Mouse (Mus musculus) megakaryocyte, adult 5-6 weeks (primary cell): Measurements from ENCODE around the gene Psmb3. TPM values are rescaled to one million over a fixed set of nuclear protein-coding genes. Genes with fewer than 3 reads are reported as not detected.

Experiments
- ATAC-seq: 2 replicates; pipeline ENCODE4 v1.8.0; 2016; ENCODE audit warnings: mild to moderate bottlenecking, inconsistent platforms; ENCODE audit not compliant: poor library complexity, severe bottlenecking
- total RNA-seq, 2 experiments: library from RNA; stranded (forward) in 1 of 2; stranded (reverse) in 1 of 2; fragments of 153-499, 151-499 nt in 1 of 2; fragments of 221-1000, 200-1000 nt in 1 of 2; gene quantifications; 2 replicates each; pipeline versions ENCODE4 v1.2.3 to v1.2.4; 2015 to 2017

The Psmb3 gene
- total RNA-seq, 2 experiments from 2014 or later, result 81.0 to 179 TPM

DNA sequence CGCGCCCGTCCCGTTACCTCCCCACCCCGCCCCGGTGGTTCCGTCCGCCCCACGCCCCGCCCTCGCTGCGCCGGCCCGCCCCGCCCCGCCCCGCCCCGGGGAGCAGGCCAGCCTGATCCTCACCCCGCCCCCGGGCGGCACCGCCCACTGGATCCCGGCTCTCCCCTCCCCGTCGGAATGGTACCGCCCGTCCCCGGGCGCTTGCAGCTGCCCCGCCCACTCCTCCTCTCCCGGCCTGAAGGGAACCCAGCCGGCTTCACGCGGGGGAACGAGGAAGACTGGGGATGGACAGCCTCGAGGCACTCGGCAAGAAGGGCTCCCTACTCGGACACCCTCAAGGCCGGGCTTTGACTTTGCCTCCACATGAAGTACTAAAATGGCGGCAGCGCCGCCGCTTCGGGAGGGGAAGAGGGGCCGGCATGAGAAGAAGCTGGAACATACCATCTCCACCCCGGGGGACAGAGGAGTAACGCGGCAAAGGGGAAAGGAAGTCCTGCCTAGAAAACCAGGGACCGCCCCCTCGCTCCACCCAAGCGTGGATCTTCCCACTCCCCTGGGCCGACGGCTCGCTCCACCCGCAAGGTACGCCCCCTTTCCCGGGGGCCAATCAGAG lies 41.6 kb downstream of the Psmb3 start:
- peak; percentile 93 for ATAC-seq

DNA sequence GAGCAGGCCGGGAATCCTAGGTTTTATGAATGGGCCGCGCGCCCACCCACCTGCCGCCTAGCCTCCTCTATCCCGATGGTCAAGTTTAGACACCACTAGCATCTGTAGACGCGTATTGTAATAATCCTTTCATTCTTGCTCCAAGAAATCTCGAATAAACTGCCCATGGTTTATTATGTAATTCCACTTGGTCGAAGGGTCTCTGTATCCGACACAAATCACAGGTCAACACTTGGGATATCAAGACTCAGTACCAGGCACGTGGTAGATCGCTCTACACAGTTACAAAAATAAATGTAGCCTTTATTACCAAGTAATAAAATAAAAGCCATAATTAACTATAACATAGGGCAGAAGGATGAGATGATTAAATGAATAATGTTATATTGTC lies 42.1 kb downstream of the Psmb3 start:
- no peak for ATAC-seq

DNA sequence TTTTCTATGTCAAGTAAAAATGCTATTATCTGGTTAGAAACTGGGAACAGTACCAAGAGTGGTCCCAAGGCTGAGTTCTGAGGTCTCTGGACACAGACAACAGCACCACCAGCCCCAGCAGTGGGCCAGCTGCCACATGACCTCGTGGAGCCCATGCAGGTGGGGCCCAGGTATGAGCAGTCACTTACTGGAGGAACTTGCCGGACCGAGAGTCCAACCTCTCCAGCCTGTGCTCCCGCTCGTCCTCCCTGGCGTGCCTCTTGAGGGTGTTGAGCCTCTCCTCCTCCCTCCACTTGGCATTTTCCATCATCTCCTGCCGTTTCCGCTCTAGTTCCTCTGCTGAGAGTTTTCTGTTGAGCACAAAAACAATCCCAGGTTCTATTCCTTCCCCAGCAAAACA lies 44.6 kb downstream of the Psmb3 start:
- ATAC-seq, result no peak

DNA sequence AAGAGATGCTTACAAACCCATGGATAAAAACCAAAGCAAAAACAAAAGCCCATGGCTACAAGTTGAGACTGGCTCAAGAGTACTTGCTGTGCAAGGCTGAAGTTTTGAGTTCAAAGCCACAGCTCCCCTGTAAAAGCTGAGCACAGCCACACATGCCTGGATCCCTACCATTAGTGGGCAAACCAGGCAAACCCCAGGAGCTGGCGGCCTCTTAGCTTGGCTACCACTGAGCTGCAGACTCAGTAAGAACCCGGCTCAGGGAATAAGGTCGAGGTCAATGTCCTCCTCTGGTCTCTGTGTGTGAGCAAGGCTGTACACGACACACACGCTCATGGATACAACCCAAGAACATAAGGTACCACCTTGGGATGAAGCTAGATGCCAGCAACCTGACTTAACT lies 45.3 kb downstream of the Psmb3 start:
- ATAC-seq, result no peak

DNA sequence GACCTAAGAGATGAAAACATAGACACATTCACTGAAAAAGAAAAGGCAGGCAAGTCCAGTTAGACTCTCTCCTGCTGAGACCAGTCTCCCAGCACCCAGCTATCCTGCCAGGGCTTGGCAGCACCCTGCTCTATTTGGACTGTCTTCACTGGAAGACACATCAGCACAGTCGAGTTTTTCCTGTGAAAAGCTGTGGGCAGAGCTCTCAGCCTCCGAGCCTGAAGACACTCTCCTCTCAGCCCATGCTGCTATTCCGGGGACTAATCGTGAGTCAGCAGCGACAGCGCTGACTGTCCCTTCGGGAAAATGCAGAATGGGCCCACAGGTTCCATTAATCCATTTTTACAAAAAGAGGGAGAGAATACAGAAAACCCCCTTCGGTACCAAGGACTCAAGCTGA lies 50.1 kb downstream of the Psmb3 start:
- ATAC-seq, result no peak

DNA sequence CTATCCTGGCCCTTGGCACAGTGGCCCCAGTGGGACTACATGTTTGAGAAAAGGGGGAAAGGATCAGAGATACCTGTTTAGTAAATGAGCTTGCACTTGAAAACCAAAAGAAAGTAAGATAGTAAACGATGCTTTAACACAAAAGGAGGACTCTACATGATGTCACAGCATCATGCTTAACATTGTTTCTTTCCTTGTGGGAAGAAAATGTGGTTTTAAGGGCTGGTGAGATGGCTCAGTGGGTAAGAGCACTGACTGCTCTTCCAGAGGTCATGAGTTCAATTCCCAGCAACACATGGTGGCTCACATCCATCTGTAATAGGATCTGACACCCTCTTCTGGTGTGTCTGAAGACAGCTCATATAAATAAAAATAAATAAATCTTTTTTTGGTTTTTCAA lies 54.9 kb downstream of the Psmb3 start:
- no peak for ATAC-seq

DNA sequence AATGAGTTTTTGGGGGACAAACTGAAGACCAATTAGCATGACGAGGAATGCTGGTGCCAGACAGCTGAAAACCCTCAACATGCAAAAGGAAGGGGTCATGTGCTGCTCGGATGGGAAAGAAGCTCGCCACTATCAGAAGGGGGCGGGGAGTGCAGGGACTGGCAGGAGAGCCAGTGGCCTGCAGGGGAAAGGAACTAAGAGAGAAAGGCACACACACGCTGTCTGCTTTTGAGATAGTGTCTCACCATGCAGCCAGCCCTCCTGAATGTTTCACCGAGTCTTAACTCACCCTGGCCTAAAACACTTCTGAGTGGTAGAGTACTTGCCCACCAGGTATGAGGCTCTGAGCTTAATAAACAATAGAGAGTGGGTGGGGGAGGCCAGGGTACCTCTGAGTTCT lies 55.7 kb downstream of the Psmb3 start:
- no peak for ATAC-seq

DNA sequence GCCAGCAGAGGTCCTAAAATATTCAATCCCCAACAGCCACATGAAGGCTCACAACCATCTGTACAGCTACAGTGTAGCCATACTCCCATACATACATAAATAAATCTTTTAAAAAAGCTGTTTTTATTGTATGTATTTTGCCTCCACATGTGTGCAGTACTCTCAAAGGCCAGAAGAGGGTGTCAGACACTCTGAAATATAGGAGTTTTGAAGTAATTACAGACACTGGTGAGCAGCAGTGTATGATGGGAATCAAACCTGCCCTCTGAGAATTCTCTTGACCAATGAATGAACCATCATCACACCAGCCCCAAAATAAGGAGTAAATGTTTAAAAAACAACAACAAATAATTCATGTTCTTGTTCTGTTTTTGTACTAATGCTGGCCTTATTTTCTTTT lies 58.4 kb downstream of the Psmb3 start:
- no peak for ATAC-seq

Other genes starting within 250 kb of the Psmb3 start
- not detected in 2 replicates for gene 4933428G20Rik, start 203.1 kb upstream of the Psmb3 start, total RNA-seq (2015)
- not detected in 2 replicates for gene 4933428G20Rik, start 203.1 kb upstream of the Psmb3 start, total RNA-seq (2017)
- not detected in 2 replicates for gene Srcin1, start 127.2 kb upstream of the Psmb3 start, total RNA-seq (2015)
- gene Srcin1, start 127.2 kb upstream of the Psmb3 start, total RNA-seq (2017), result not detected in 2 replicates
- 0.18 and 1.2 TPM in 2 replicates for gene Epop, start 73.7 kb upstream of the Psmb3 start, total RNA-seq (2015)
- 0.40 TPM in 1 of 2 replicates, not detected in the other for gene Epop, start 73.7 kb upstream of the Psmb3 start, total RNA-seq (2017)
- 4.3 and 6.3 TPM in 2 replicates for gene Mllt6, start 40.0 kb upstream of the Psmb3 start, total RNA-seq (2015)
- gene Mllt6, start 40.0 kb upstream of the Psmb3 start, total RNA-seq (2017), result 6.9 and 7.1 TPM in 2 replicates
- gene Cisd3, start 17.6 kb upstream of the Psmb3 start, total RNA-seq (2015), result 18.7 and 19.8 TPM in 2 replicates
- 2.3 and 12.8 TPM in 2 replicates for gene Cisd3, start 17.6 kb upstream of the Psmb3 start, total RNA-seq (2017)
- 2.8 and 3.1 TPM in 2 replicates for gene Pcgf2, start 2.9 kb upstream of the Psmb3 start, total RNA-seq (2015)
- gene Pcgf2, start 2.9 kb upstream of the Psmb3 start, total RNA-seq (2017), result 1.0 and 2.4 TPM in 2 replicates
- gene Pip4k2b, start 41.3 kb downstream of the Psmb3 start, total RNA-seq (2015), result 14.9 and 17.3 TPM in 2 replicates
- gene Pip4k2b, start 41.3 kb downstream of the Psmb3 start, total RNA-seq (2017), result 19.6 and 25.7 TPM in 2 replicates
- 11.1 and 11.8 TPM in 2 replicates for gene Cwc25, start 63.2 kb downstream of the Psmb3 start, total RNA-seq (2015)
- 21.0 and 22.4 TPM in 2 replicates for gene Cwc25, start 63.2 kb downstream of the Psmb3 start, total RNA-seq (2017)
- not detected in 2 replicates for gene 1700001P01Rik, start 72.5 kb downstream of the Psmb3 start, total RNA-seq (2015)
- not detected in 2 replicates for gene 1700001P01Rik, start 72.5 kb downstream of the Psmb3 start, total RNA-seq (2017)
- 1,123 and 1,179 TPM in 2 replicates for gene Rpl23, start 79.0 kb downstream of the Psmb3 start, total RNA-seq (2015)
- 895 and 904 TPM in 2 replicates for gene Rpl23, start 79.0 kb downstream of the Psmb3 start, total RNA-seq (2017)
- 121 and 128 TPM in 2 replicates for gene Lasp1, start 95.6 kb downstream of the Psmb3 start, total RNA-seq (2015)
- gene Lasp1, start 95.6 kb downstream of the Psmb3 start, total RNA-seq (2017), result 315 and 351 TPM in 2 replicates
- 2.3 and 2.5 TPM in 2 replicates for gene B230217C12Rik, start 137.4 kb downstream of the Psmb3 start, total RNA-seq (2015)
- gene B230217C12Rik, start 137.4 kb downstream of the Psmb3 start, total RNA-seq (2017), result 0.33 and 0.45 TPM in 2 replicates
- gene Fbxo47, start 180.8 kb downstream of the Psmb3 start, total RNA-seq (2015), result 0.30 and 2.1 TPM in 2 replicates
- 0.73 and 1.5 TPM in 2 replicates for gene Fbxo47, start 180.8 kb downstream of the Psmb3 start, total RNA-seq (2017)